Mouse (Mus musculus): ENCODE data around the gene Gm17087.

The Gm17087 gene

GRCm38 (mm10) chr17:8566850-8567249 is at the start of gene Gm17087:
Gene Gm17087 (minus strand): TSS chr17:8566950.
- no peak for DNase-seq

- DNase-seq = peak; percentile 75 to 77
Measured at GRCm38 (mm10) chr17:8613882-8614551, 47.3 kb upstream of the Gm17087 start.

- DNase-seq = no peak
Measured at GRCm38 (mm10) chr17:8611916-8612315, 45.2 kb upstream of the Gm17087 start.

GRCm38 (mm10) chr17:8606695-8607094 is 39.9 kb upstream of the Gm17087 start:
- no peak for DNase-seq

- no peak for DNase-seq
Measured at GRCm38 (mm10) chr17:8605921-8606320, 39.2 kb upstream of the Gm17087 start.

GRCm38 (mm10) chr17:8602976-8603375 is 36.2 kb upstream of the Gm17087 start:
- no peak for DNase-seq

- peak; percentile 57 to 59 for DNase-seq
Measured at GRCm38 (mm10) chr17:8597790-8598189, 31.0 kb upstream of the Gm17087 start.

- peak; percentile 42 to 45 for DNase-seq
Measured at GRCm38 (mm10) chr17:8592427-8593277, 25.9 kb upstream of the Gm17087 start.

- no peak for DNase-seq
Measured at GRCm38 (mm10) chr17:8581579-8581978, 14.8 kb upstream of the Gm17087 start.

GRCm38 (mm10) chr17:8580360-8580759 is 13.6 kb upstream of the Gm17087 start:
- peak; percentile 5 to 7 for DNase-seq

- DNase-seq = no peak
Measured at GRCm38 (mm10) chr17:8573542-8574260, 7.0 kb upstream of the Gm17087 start.

GRCm38 (mm10) chr17:8562886-8563280 is 3.9 kb downstream of the Gm17087 start:
- DNase-seq = no peak

- DNase-seq = no peak
Measured at GRCm38 (mm10) chr17:8562101-8562885, 4.5 kb downstream of the Gm17087 start.

GRCm38 (mm10) chr17:8557926-8558325 is 8.8 kb downstream of the Gm17087 start:
- no peak for DNase-seq

GRCm38 (mm10) chr17:8556223-8556622 is 10.5 kb downstream of the Gm17087 start:
- no peak for DNase-seq

GRCm38 (mm10) chr17:8555785-8556184 is 11.0 kb downstream of the Gm17087 start:
- no peak for DNase-seq

GRCm38 (mm10) chr17:8554219-8554618 is 12.5 kb downstream of the Gm17087 start:
- no peak for DNase-seq

GRCm38 (mm10) chr17:8553601-8554000 is 13.1 kb downstream of the Gm17087 start:
- DNase-seq = no peak

GRCm38 (mm10) chr17:8552346-8553035 is 14.3 kb downstream of the Gm17087 start:
- DNase-seq = no peak

GRCm38 (mm10) chr17:8551641-8552040 is 15.1 kb downstream of the Gm17087 start:
- no peak for DNase-seq

- DNase-seq = no peak
Measured at GRCm38 (mm10) chr17:8548733-8549132, 18.0 kb downstream of the Gm17087 start.

GRCm38 (mm10) chr17:8546366-8546765 is 20.4 kb downstream of the Gm17087 start:
- DNase-seq = no peak
